Mouse (Mus musculus) liver, embryonic 16.5 days (tissue): ENCODE data around the gene Nup153. TPM values are rescaled to one million over a fixed set of nuclear protein-coding genes. Genes with fewer than 3 reads are reported as not detected.

ENCODE experiments used
- ATAC-seq: fragments of 200-750 bp; cut with Nextera tagmentation; 2 replicates; pipeline ENCODE4 v1.8.0; 2017; ENCODE audit warnings: low read depth, mild to moderate bottlenecking, moderate number of reproducible peaks, moderate library complexity
- H3K27ac ChIP-seq: fragments of 300-500 bp; sonication (generic); 2 replicates; pipeline ENCODE4 v1.5.1; 2014; ENCODE audit warnings: mild to moderate bottlenecking, low read length
- H3K27me3 ChIP-seq: fragments of 300-500 bp; sonication (generic); 2 replicates; pipeline ENCODE4 v1.6.1; 2014; ENCODE audit warnings: low read depth, low read length, mixed read lengths; ENCODE audit not compliant: control insufficient read depth, insufficient read depth
- H3K36me3 ChIP-seq: fragments of 300-500 bp; sonication (generic); 2 replicates; pipeline ENCODE4 v1.6.1; 2014; ENCODE audit warnings: mild to moderate bottlenecking; ENCODE audit not compliant: control insufficient read depth, insufficient read depth
- H3K4me1 ChIP-seq: fragments of 300-500 bp; sonication (generic); 2 replicates; pipeline ENCODE4 v1.6.1; 2014; ENCODE audit warnings: low read depth, low read length, mixed read lengths; ENCODE audit not compliant: control insufficient read depth
- H3K4me2 ChIP-seq: fragments of 300-500 bp; sonication (generic); 2 replicates; pipeline ENCODE4 v1.6.1; 2014; ENCODE audit warnings: low read depth, low read length, mixed read lengths
- H3K4me3 ChIP-seq: fragments of 300-500 bp; sonication (generic); 2 replicates; pipeline ENCODE4 v1.5.1; 2014; ENCODE audit warnings: low read depth, mild to moderate bottlenecking, low read length
- H3K9ac ChIP-seq: fragments of 300-500 bp; sonication (generic); 2 replicates; pipeline ENCODE4 v1.6.1; 2014; ENCODE audit warnings: low read depth, low read length
- H3K9me3 ChIP-seq: fragments of 300-500 bp; sonication (generic); replicated peaks from 2 replicates; pipeline ENCODE4 v1.6.1; 2016; ENCODE audit warnings: low read length; ENCODE audit not compliant: control insufficient read depth
- whole genome bisulfite sequencing: fragments of 180-500 bp; shearing (Covaris S2); extraction: QIAGEN DNeasy Blood & Tissue Kit; methylation state at CpG from one replicate; pipeline ENCODE4 v1.1.7; 2014; ENCODE audit not compliant: insufficient replicate concordance; 5-methylcytosine and 5-hydroxymethylcytosine counted together
- polyA plus RNA-seq: library from polyadenylated mRNA; unstranded; fragments of >200 nt; fragmentation: Nextera tagmentation; extraction: Ambion mirVana; gene quantifications from 2 replicates; pipeline ENCODE4 v1.2.1, GENCODE M21; 2015

The Nup153 gene
- polyA plus RNA-seq, 1 experiment from 2014 or later: 13.6 TPM

- Histone ChIP-seq H3K4me3 (peak overlapping the region; percentile 44), H3K9me3 (no peaks in the 10 kb centered on the region), H3K27me3 (no peaks in the 10 kb centered on the region), H3K4me1 (peaks cover 28% of the 10 kb centered on the region), H3K4me2 (peak overlapping the region; percentile 63), H3K27ac (peak overlapping the region; percentile 85), H3K36me3 (no peaks in the 10 kb centered on the region), H3K9ac (peak overlapping the region; percentile 8)
- no peak for ATAC-seq
Measured at GRCm38 (mm10) chr13:46724371-46724770, 3.4 kb downstream of the Nup153 start.

- ATAC-seq: no peak
Measured at GRCm38 (mm10) chr13:46721009-46721408, 6.7 kb downstream of the Nup153 start.

GRCm38 (mm10) chr13:46718893-46719400 is 8.8 kb downstream of the Nup153 start:
- 42% methylated on average over 5 of the region's 5 CpGs for WGBS
- Histone ChIP-seq H3K4me3 (no peak overlapping the region), H3K36me3 (peaks cover 8% of the 10 kb centered on the region), H3K27me3 (no peaks in the 10 kb centered on the region), H3K9ac (no peak overlapping the region), H3K4me1 (peaks cover 29% of the 10 kb centered on the region), H3K9me3 (no peaks in the 10 kb centered on the region), H3K27ac (peak overlapping the region; percentile 44), H3K4me2 (0 out of 2 replicates have a peak overlapping the region, but pooled peaks have one; percentile 24)
- ATAC-seq: no peak

More at GRCm38 (mm10) chr13:46721009-46721408, 6.7 kb downstream of the Nup153 start:
- Histone ChIP-seq H3K4me1 (peaks cover 33% of the 10 kb centered on the region), H3K9me3 (no peaks in the 10 kb centered on the region), H3K27me3 (no peaks in the 10 kb centered on the region), H3K27ac (no peak overlapping the region), H3K9ac (no peak overlapping the region), H3K4me2 (no peak overlapping the region), H3K4me3 (no peak overlapping the region), H3K36me3 (peaks cover 8% of the 10 kb centered on the region)

GRCm38 (mm10) chr13:46715976-46716639 is 11.6 kb downstream of the Nup153 start:
- Histone ChIP-seq H3K4me1 (peaks cover 18% of the 10 kb centered on the region), H3K9me3 (no peaks in the 10 kb centered on the region), H3K36me3 (peaks cover 25% of the 10 kb centered on the region), H3K9ac (no peak overlapping the region), H3K4me2 (no peak overlapping the region), H3K27ac (peak overlapping the region; percentile 50), H3K27me3 (no peaks in the 10 kb centered on the region), H3K4me3 (no peak overlapping the region)
- peak; percentile 62 for ATAC-seq
- WGBS: 37% methylated on average over 3 of the region's 3 CpGs

GRCm38 (mm10) chr13:46713486-46713885 is 14.3 kb downstream of the Nup153 start:
- WGBS: 85% methylated on average over 5 of the region's 5 CpGs
- H3K36me3 ChIP-seq: peaks cover 38% of the 10 kb centered on the region

GRCm38 (mm10) chr13:46703138-46703537 is 24.6 kb downstream of the Nup153 start:
- Histone ChIP-seq H3K36me3 (peaks cover 28% of the 10 kb centered on the region), H3K9ac (no peak overlapping the region), H3K9me3 (no peaks in the 10 kb centered on the region), H3K27ac (no peak overlapping the region), H3K4me1 (no peaks in the 10 kb centered on the region), H3K4me2 (no peak overlapping the region), H3K27me3 (no peaks in the 10 kb centered on the region), H3K4me3 (no peak overlapping the region)
- 77% methylated on average over 5 of the region's 5 CpGs for WGBS
- ATAC-seq: no peak

More at GRCm38 (mm10) chr13:46713486-46713885, 14.3 kb downstream of the Nup153 start:
- H3K4me1 ChIP-seq: peaks cover 12% of the 10 kb centered on the region
- H3K4me2 ChIP-seq: no peak overlapping the region
- H3K4me3 ChIP-seq: no peak overlapping the region
- H3K27ac ChIP-seq: no peak overlapping the region
- no peaks in the 10 kb centered on the region for H3K27me3 ChIP-seq
- no peak for ATAC-seq
- no peaks in the 10 kb centered on the region for H3K9me3 ChIP-seq
- H3K9ac ChIP-seq: no peak overlapping the region

- 72% methylated on average over 2 of the region's 2 CpGs for WGBS
- ATAC-seq: no peak
- Histone ChIP-seq H3K27me3 (no peaks in the 10 kb centered on the region), H3K9me3 (no peaks in the 10 kb centered on the region), H3K4me2 (no peak overlapping the region), H3K9ac (no peak overlapping the region), H3K36me3 (peaks cover 30% of the 10 kb centered on the region), H3K4me1 (no peaks in the 10 kb centered on the region; the same call in 1 of the 2 replicates), H3K27ac (no peak overlapping the region), H3K4me3 (no peak overlapping the region)
Measured at GRCm38 (mm10) chr13:46701486-46701885, 26.3 kb downstream of the Nup153 start.

GRCm38 (mm10) chr13:46699372-46699771 is 28.4 kb downstream of the Nup153 start:
- no peaks in the 10 kb centered on the region for H3K27me3 ChIP-seq
- no peaks in the 10 kb centered on the region; the same call in 1 of the 2 replicates for H3K4me1 ChIP-seq
- no peak overlapping the region for H3K4me3 ChIP-seq
- H3K27ac ChIP-seq: no peak overlapping the region
- H3K4me2 ChIP-seq: no peak overlapping the region
- H3K9ac ChIP-seq: no peak overlapping the region
- H3K36me3 ChIP-seq: peaks cover 36% of the 10 kb centered on the region
- 83% methylated on average over 1 of the region's 1 CpGs for WGBS
- H3K9me3 ChIP-seq: no peaks in the 10 kb centered on the region
- ATAC-seq: no peak

GRCm38 (mm10) chr13:46696788-46697187 is 31.0 kb downstream of the Nup153 start:
- Histone ChIP-seq H3K27me3 (no peaks in the 10 kb centered on the region), H3K9ac (no peak overlapping the region), H3K4me2 (no peak overlapping the region), H3K9me3 (no peaks in the 10 kb centered on the region), H3K4me3 (no peak overlapping the region), H3K4me1 (no peaks in the 10 kb centered on the region; the same call in 1 of the 2 replicates), H3K36me3 (peaks cover 40% of the 10 kb centered on the region), H3K27ac (no peak overlapping the region)
- no peak for ATAC-seq
- 80% methylated on average over 2 of the region's 2 CpGs for whole genome bisulfite sequencing
